In the genomic region with DNA sequence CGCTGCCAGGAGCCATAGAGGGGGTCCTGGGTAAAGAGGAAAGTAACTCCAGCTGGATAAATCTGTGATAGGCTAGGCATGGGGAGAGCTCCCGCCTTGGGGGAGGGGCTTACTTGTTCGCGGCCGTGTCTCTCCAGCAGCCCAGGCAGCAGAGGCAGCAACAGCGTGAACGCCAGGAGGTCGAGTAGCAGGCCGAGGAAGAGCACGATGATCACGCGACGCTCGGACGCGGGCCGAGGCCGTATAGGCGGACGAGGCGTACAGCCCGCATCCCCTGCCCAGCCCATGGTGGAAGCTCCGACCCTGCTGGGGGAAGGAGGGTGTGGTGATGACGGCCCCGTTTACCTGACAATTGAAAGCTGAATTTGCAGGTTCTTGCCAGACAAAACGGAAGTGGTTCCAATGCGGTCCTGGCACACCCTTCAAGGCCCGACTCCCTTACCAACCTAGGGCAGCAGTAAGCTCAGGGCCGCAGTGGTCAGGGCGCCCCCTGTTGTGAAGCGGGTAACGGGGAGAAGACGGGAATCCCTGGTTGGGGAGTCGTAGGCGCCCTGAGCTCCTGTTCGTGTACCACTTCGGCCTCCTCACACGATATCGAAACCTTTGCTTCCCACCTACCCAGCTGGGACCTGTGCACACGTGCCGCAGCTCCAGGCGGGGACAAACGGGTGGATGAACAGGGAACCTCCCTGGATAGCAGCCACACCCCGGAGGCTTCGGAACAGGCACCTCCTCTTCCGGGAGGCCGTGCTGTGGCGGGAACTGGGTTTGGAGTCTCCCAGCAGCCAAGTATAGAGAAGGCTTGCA, we compare ENCODE assay signal across 8 mouse cellular contexts. TPM values are rescaled to one million over a fixed set of nuclear protein-coding genes. Genes with fewer than 3 reads are reported as not detected.
A peak's percentile ranks its signal among the peaks of the same experiment; 100 is the strongest.
DNase-seq lines count a peak whose midpoint lies in the region; ATAC-seq lines count a peak whose summit lies in the region.

A gene (minus strand): TSS at position 732 of the 807 bp plus-strand sequence.

- peak; percentile 86 for ATAC-seq in erythroid progenitor cell, adult 5-6 weeks (replicated peaks; ENCODE audit: low FRiP score, poor library complexity, severe bottlenecking)
- ATAC-seq in heart, embryonic 12.5 days (ENCODE audit: insufficient number of reproducible peaks, low FRiP score), result peak; percentile 83
- peak; percentile 84 for ATAC-seq in liver, embryonic 12.5 days
- peak; percentile 90 for ATAC-seq in stomach, embryonic 16.5 days (ENCODE audit: insufficient read depth, low FRiP score)

- no peaks in the 10 kb centered on the region for H3K27me3 ChIP-seq in heart, embryonic 12.5 days (replicated peaks)
- H3K27me3 ChIP-seq in liver, embryonic 12.5 days (replicated peaks), result no peaks in the 10 kb centered on the region
- no peaks in the 10 kb centered on the region for H3K27me3 ChIP-seq in stomach, embryonic 16.5 days (ENCODE audit: control insufficient read depth, insufficient read depth, low read length)

- peak within 1 kb of the TSS; percentile 77 for H3K9ac ChIP-seq in heart, embryonic 12.5 days
- H3K9ac ChIP-seq in liver, embryonic 12.5 days, result peak within 1 kb of the TSS; percentile 77
- H3K9ac ChIP-seq in stomach, embryonic 16.5 days (ENCODE audit: low read length), result peak within 1 kb of the TSS; percentile 89

- H3K27ac ChIP-seq in heart, embryonic 12.5 days (ENCODE audit: poor library complexity, severe bottlenecking), result peak within 1 kb of the TSS; percentile 84
- H3K27ac ChIP-seq in liver, embryonic 12.5 days, result peak within 1 kb of the TSS; percentile 80
- peak within 1 kb of the TSS; percentile 95 for H3K27ac ChIP-seq in stomach, embryonic 16.5 days (ENCODE audit: low read length)

- H3K4me1 ChIP-seq in heart, embryonic 12.5 days (replicated peaks), result peaks cover 22% of the 10 kb centered on the region
- H3K4me1 ChIP-seq in liver, embryonic 12.5 days, result peaks cover 57% of the 10 kb centered on the region
- H3K4me1 ChIP-seq in stomach, embryonic 16.5 days (ENCODE audit: control insufficient read depth, insufficient read depth, low read length), result peaks cover 13% of the 10 kb centered on the region

- peaks cover 79% of the 10 kb centered on the region for H3K36me3 ChIP-seq in heart, embryonic 12.5 days
- H3K36me3 ChIP-seq in liver, embryonic 12.5 days, result peaks cover 83% of the 10 kb centered on the region
- peaks cover 28% of the 10 kb centered on the region for H3K36me3 ChIP-seq in stomach, embryonic 16.5 days (ENCODE audit: control insufficient read depth, insufficient read depth, low read length)

- DNase-seq in CD4-positive helper T cell, adult 2 months (ENCODE audit: low read depth, low spot score), result peak; percentile 84
- peak; percentile 76 for DNase-seq in brain, embryonic 18.5 days (ENCODE audit: low read depth, low spot score)
- DNase-seq in kidney, postnatal 10 days, result peak; percentile 88
- peak; percentile 76 for DNase-seq in neural tube, embryonic 10.5 days (ENCODE audit: extremely low spot score, low spot score)

- peak within 1 kb of the TSS; percentile 66 for H3K4me3 ChIP-seq in heart, embryonic 12.5 days
- H3K4me3 ChIP-seq in liver, embryonic 12.5 days, result peak within 1 kb of the TSS; percentile 65
- peak within 1 kb of the TSS; percentile 81 for H3K4me3 ChIP-seq in stomach, embryonic 16.5 days (replicated peaks; ENCODE audit: low read length)

- peak within 1 kb of the TSS; percentile 92 for H3K4me2 ChIP-seq in heart, embryonic 12.5 days
- H3K4me2 ChIP-seq in liver, embryonic 12.5 days, result peak within 1 kb of the TSS; percentile 80
- peak within 1 kb of the TSS; percentile 96 for H3K4me2 ChIP-seq in stomach, embryonic 16.5 days (ENCODE audit: low read depth, low read length)

- no peaks in the 10 kb centered on the region for H3K9me3 ChIP-seq in heart, embryonic 12.5 days (replicated peaks)
- no peaks in the 10 kb centered on the region for H3K9me3 ChIP-seq in liver, embryonic 12.5 days (replicated peaks)
- H3K9me3 ChIP-seq in stomach, embryonic 16.5 days (replicated peaks; ENCODE audit: control insufficient read depth, low read length), result no peaks in the 10 kb centered on the region

- WGBS in heart, embryonic 12.5 days, result under 1% methylated on average over 48 of the region's 48 CpGs
- under 1% methylated on average over 48 of the region's 48 CpGs for WGBS in liver, embryonic 12.5 days (ENCODE audit: insufficient replicate concordance)
- under 1% methylated on average over 48 of the region's 48 CpGs for WGBS in stomach, embryonic 16.5 days

RNA-seq across cellular contexts. Expression of the gene that starts here (rescaled TPM):
- 24.9 and 32.7 TPM in 2 replicates for total RNA-seq in erythroid progenitor cell, adult 5-6 weeks (2015; ENCODE audit: low replicate concordance)
- total RNA-seq in erythroid progenitor cell, adult 5-6 weeks (2017; ENCODE audit: low replicate concordance), result 11.7 and 13.5 TPM in 2 replicates
- polyA plus RNA-seq in heart, embryonic 12.5 days (2016; fragmentation: Nextera tagmentation; extraction: Ambion mirVana), result 72.2 and 76.5 TPM in 2 replicates
- polyA plus RNA-seq in liver, embryonic 12.5 days (2016; fragmentation: Nextera tagmentation; extraction: Ambion mirVana), result 66.8 and 77.4 TPM in 2 replicates
- polyA plus RNA-seq in stomach, embryonic 16.5 days (2015; fragmentation: Nextera tagmentation; extraction: Ambion mirVana), result 118 and 151 TPM in 2 replicates

Comparison
In these comparisons a context has a peak if more than half of its experiments do, and no peak if none do; other contexts are left out.
1. Peak in every context shown above with its lines: DNase-seq, ATAC-seq, H3K4me3 ChIP-seq and H3K27ac ChIP-seq.